In genomic region chr11:6308181-6308580, GRCm38 (mm10) we compare ENCODE assay signal across 21 mouse cellular contexts. TPM values are rescaled to one million over a fixed set of nuclear protein-coding genes. Genes with fewer than 3 reads are reported as not detected.
DNase-seq lines count a peak whose midpoint lies in the region; ATAC-seq and TF ChIP-seq lines count a peak whose summit lies in the region.
"Had no signal": no experiment of that assay in that cellular context is flagged by ENCODE, and none has a peak within 500 bp of the region (broad histone marks: within the 10 kb centered on the region; RNA-seq: fewer than 3 reads in every experiment).

No protein-coding gene starts in this region.

- no peak overlapping the region for H3K4me3 ChIP-seq in kidney, adult 2 months (ENCODE audit: insufficient read depth, low read depth, low read length)
- H3K4me3 ChIP-seq in kidney, embryonic 14.5 days (ENCODE audit: low read length): no peak overlapping the region
- H3K4me3 ChIP-seq in intestine, embryonic 16.5 days (ENCODE audit: low read length): no peak overlapping the region
- no peak overlapping the region for H3K4me3 ChIP-seq in small intestine, adult 2 months (ENCODE audit: low read depth, low read length)
- H3K4me3 ChIP-seq: embryonic facial prominence, embryonic 13.5 days; heart, embryonic 13.5 days; hindbrain, embryonic 15.5 days; limb, embryonic 10.5 days; limb, embryonic 15.5 days had no signal

- 49% methylated on average over 4 of the region's 4 CpGs for WGBS in kidney, adult 2 months
- 87% methylated on average over 4 of the region's 4 CpGs for WGBS in kidney, embryonic 14.5 days
- WGBS in intestine, embryonic 16.5 days: 85% methylated on average over 4 of the region's 4 CpGs
- WGBS in small intestine, adult 2 months: 32% methylated on average over 4 of the region's 4 CpGs

- H3K27me3 ChIP-seq in kidney, adult 2 months (replicated peaks; ENCODE audit: control insufficient read depth, insufficient read depth, low read length): no peaks in the 10 kb centered on the region
- H3K27me3 ChIP-seq in kidney, embryonic 14.5 days (ENCODE audit: control insufficient read depth, insufficient read depth, low read length): no peaks in the 10 kb centered on the region
- no peaks in the 10 kb centered on the region for H3K27me3 ChIP-seq in intestine, embryonic 16.5 days (replicated peaks; ENCODE audit: control insufficient read depth, insufficient read depth, low read length)
- no peaks in the 10 kb centered on the region for H3K27me3 ChIP-seq in small intestine, adult 2 months (ENCODE audit: control insufficient read depth, insufficient read depth, low read length)
- H3K27me3 ChIP-seq: embryonic facial prominence, embryonic 13.5 days; heart, embryonic 13.5 days; hindbrain, embryonic 15.5 days; limb, embryonic 15.5 days had no signal

- ATAC-seq in kidney, embryonic 14.5 days (ENCODE audit: low FRiP score, low TSS enrichment): no peak
- peak; percentile 88 for ATAC-seq in intestine, embryonic 16.5 days
- ATAC-seq: forebrain, embryonic 16.5 days had no signal

- H3K36me3 ChIP-seq in kidney, adult 2 months (ENCODE audit: control insufficient read depth, insufficient read depth, low read length): peaks cover 3% of the 10 kb centered on the region; the same call in 1 of the 2 replicates
- H3K36me3 ChIP-seq in kidney, embryonic 14.5 days (ENCODE audit: control insufficient read depth, insufficient read depth, low read length): peaks cover 46% of the 10 kb centered on the region
- H3K36me3 ChIP-seq in intestine, embryonic 16.5 days (ENCODE audit: control insufficient read depth, insufficient read depth, low read length): peaks cover 6% of the 10 kb centered on the region
- H3K36me3 ChIP-seq in small intestine, adult 2 months (ENCODE audit: control insufficient read depth, insufficient read depth, low read length): peaks cover 58% of the 10 kb centered on the region

- TF ChIP-seq CTCF in kidney, adult 2 months (conservative IDR thresholded peaks at IDR 0.05; ENCODE audit: insufficient read depth, insufficient read length, low read depth, low read length): no peak
- TF ChIP-seq CTCF in small intestine, adult 2 months (IDR thresholded peaks at IDR 0.05; ENCODE audit: extremely low read depth, insufficient read length, insufficient replicate concordance, low read depth, low read length): no peak

- no peak overlapping the region for H3K4me2 ChIP-seq in kidney, embryonic 14.5 days (replicated peaks; ENCODE audit: low read depth, low read length)
- no peak overlapping the region for H3K4me2 ChIP-seq in intestine, embryonic 16.5 days (ENCODE audit: low read depth, low read length)
- H3K4me2 ChIP-seq: embryonic facial prominence, embryonic 13.5 days; heart, embryonic 13.5 days; hindbrain, embryonic 15.5 days; limb, embryonic 15.5 days; lung, embryonic 14.5 days had no signal

- peak; percentile 84 for DNase-seq in kidney, adult 2 months
- peak; percentile 43 for DNase-seq in kidney, postnatal 14 days
- DNase-seq in ovary, postnatal 14 days (ENCODE audit: low spot score): no peak
- no peak for DNase-seq in thymus, postnatal 14 days
- DNase-seq: adrenal gland, postnatal 25 days; cerebellum, adult 11-12 months; cerebellum, adult 9-11 months; heart, postnatal 10 days; lung, embryonic 14.5 days; lung, postnatal 14 days; midbrain, embryonic 14.5 days had no signal

- peaks cover 9% of the 10 kb centered on the region; the same call in 1 of the 2 replicates for H3K4me1 ChIP-seq in kidney, adult 2 months (ENCODE audit: control insufficient read depth, insufficient read depth, low read length)
- H3K4me1 ChIP-seq in kidney, embryonic 14.5 days (ENCODE audit: control insufficient read depth, insufficient read depth, low read length): no peaks in the 10 kb centered on the region
- H3K4me1 ChIP-seq in intestine, embryonic 16.5 days (ENCODE audit: control insufficient read depth, insufficient read depth, low read length): peaks cover 2% of the 10 kb centered on the region; the same call in 1 of the 2 replicates
- H3K4me1 ChIP-seq in small intestine, adult 2 months (ENCODE audit: control insufficient read depth, insufficient read depth, insufficient read length, low read length): peaks cover 36% of the 10 kb centered on the region; the same call in 1 of the 2 replicates
- H3K4me1 ChIP-seq: embryonic facial prominence, embryonic 13.5 days; heart, embryonic 13.5 days; hindbrain, embryonic 15.5 days; limb, embryonic 10.5 days; limb, embryonic 15.5 days had no signal

- no peak overlapping the region for H3K9ac ChIP-seq in kidney, embryonic 14.5 days (ENCODE audit: low read depth, low read length)
- no peak overlapping the region for H3K9ac ChIP-seq in intestine, embryonic 16.5 days (ENCODE audit: low read depth, low read length)
- H3K9ac ChIP-seq: embryonic facial prominence, embryonic 13.5 days; heart, embryonic 13.5 days; hindbrain, embryonic 15.5 days; limb, embryonic 15.5 days; liver, embryonic 14.5 days; lung, embryonic 14.5 days had no signal

- H3K9me3 ChIP-seq in kidney, embryonic 14.5 days (ENCODE audit: control insufficient read depth, low read length): 0 out of 2 replicates have a peak, but pooled peaks cover 2% of the 10 kb centered on the region
- H3K9me3 ChIP-seq in intestine, embryonic 16.5 days (ENCODE audit: control insufficient read depth, low read length): no peaks in the 10 kb centered on the region
- H3K9me3 ChIP-seq: embryonic facial prominence, embryonic 13.5 days; heart, embryonic 13.5 days; hindbrain, embryonic 15.5 days; limb, embryonic 10.5 days; limb, embryonic 15.5 days had no signal

- peak overlapping the region; percentile 26; the same call in 1 of the 2 replicates for H3K27ac ChIP-seq in kidney, adult 2 months (ENCODE audit: insufficient read depth, low read depth, low read length)
- H3K27ac ChIP-seq in kidney, embryonic 14.5 days (ENCODE audit: low read depth, low read length): no peak overlapping the region
- peak overlapping the region; percentile 59 for H3K27ac ChIP-seq in intestine, embryonic 16.5 days (ENCODE audit: low read length)
- peak overlapping the region; percentile 98 for H3K27ac ChIP-seq in small intestine, adult 2 months (ENCODE audit: insufficient read depth, low read depth, low read length)
- H3K27ac ChIP-seq: embryonic facial prominence, embryonic 13.5 days; heart, embryonic 13.5 days; hindbrain, embryonic 15.5 days; limb, embryonic 10.5 days; limb, embryonic 15.5 days; liver, embryonic 14.5 days had no signal

- TF ChIP-seq POLR2A in kidney, adult 2 months (IDR thresholded peaks at IDR 0.05; ENCODE audit: low read depth, low read length): no peak
- no peak for TF ChIP-seq POLR2A in small intestine, adult 2 months (IDR thresholded peaks at IDR 0.05; ENCODE audit: low read depth, low read length)

RNA-seq across cellular contexts. Expression of gene Ogdh, which starts 16.7 kb away (rescaled TPM):
- polyA plus RNA-seq in kidney, adult 2 months (2012; rRNA removed): 382 and 420 TPM in 2 replicates
- 46.8 and 108 TPM in 2 replicates for polyA plus RNA-seq in kidney, embryonic 14.5 days (2014; fragmentation: Nextera tagmentation; extraction: Ambion mirVana)
- polyA plus RNA-seq in intestine, embryonic 16.5 days (2015; fragmentation: Nextera tagmentation; extraction: Ambion mirVana): 171 and 189 TPM in 2 replicates
- polyA plus RNA-seq in small intestine, adult 2 months (2012; rRNA removed): 164 and 346 TPM in 2 replicates

RNA-seq across cellular contexts. Expression of gene Tmed4, which starts 33.5 kb away (rescaled TPM):
- polyA plus RNA-seq in kidney, adult 2 months (2012; rRNA removed): 220 and 227 TPM in 2 replicates
- 119 and 132 TPM in 2 replicates for polyA plus RNA-seq in kidney, embryonic 14.5 days (2014; fragmentation: Nextera tagmentation; extraction: Ambion mirVana)
- 165 and 177 TPM in 2 replicates for polyA plus RNA-seq in intestine, embryonic 16.5 days (2015; fragmentation: Nextera tagmentation; extraction: Ambion mirVana)
- 103 and 182 TPM in 2 replicates for polyA plus RNA-seq in small intestine, adult 2 months (2012; rRNA removed)

RNA-seq across cellular contexts. Expression of gene Ddx56, which starts 40.6 kb away (rescaled TPM):
- polyA plus RNA-seq in kidney, adult 2 months (2012; rRNA removed): 29.1 and 29.3 TPM in 2 replicates
- 80.7 and 112 TPM in 2 replicates for polyA plus RNA-seq in kidney, embryonic 14.5 days (2014; fragmentation: Nextera tagmentation; extraction: Ambion mirVana)
- 100 and 110 TPM in 2 replicates for polyA plus RNA-seq in intestine, embryonic 16.5 days (2015; fragmentation: Nextera tagmentation; extraction: Ambion mirVana)
- polyA plus RNA-seq in small intestine, adult 2 months (2012; rRNA removed): 11.1 and 12.4 TPM in 2 replicates

Comparison
In these comparisons a context has a peak if more than half of its experiments do, and no peak if none do; other contexts are left out.
1. DNase-seq: peak in kidney, adult 2 months (single experiment) and kidney, postnatal 14 days (single experiment); none in ovary, postnatal 14 days (single experiment) and thymus, postnatal 14 days (single experiment).